Mouse (Mus musculus) c-Kit-positive CD71-positive TER-119-negative erythroid progenitor cells, embryonic 14.5 days (primary cell): ENCODE measurements at regions not wholly inside any gene's neighbourhood (a gene's known extent, or its start where the extent isn't known, plus 50 kb on each side); places are given as distances from the start of the nearest gene placed in this dataset.

Experiments
- DNase-seq: peaks from one replicate; pipeline ENCODE4 v3.0.0-alpha.2; 2013; ENCODE audit warnings: low read depth

DNA sequence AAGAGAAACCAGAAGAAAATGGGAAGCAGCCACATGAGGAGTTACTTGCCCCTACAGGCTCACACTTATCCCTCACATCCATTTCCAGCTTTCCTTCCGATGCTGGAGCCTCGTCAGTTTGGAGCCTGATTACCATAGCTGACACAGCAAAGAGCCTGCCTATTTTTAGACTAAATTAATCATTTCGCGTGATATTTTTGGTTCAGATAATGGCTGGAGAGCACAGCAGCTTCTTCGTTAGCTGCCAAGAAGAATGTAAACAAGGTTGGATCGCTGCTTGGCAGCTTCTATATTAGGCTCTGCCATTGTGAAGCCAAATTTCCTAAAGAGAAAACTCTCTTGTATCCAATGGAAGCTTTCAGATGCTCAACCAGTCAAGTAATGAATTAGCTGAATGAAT, 676.9 kb upstream of the A1bg start:
- DNase-seq = no peak

DNA sequence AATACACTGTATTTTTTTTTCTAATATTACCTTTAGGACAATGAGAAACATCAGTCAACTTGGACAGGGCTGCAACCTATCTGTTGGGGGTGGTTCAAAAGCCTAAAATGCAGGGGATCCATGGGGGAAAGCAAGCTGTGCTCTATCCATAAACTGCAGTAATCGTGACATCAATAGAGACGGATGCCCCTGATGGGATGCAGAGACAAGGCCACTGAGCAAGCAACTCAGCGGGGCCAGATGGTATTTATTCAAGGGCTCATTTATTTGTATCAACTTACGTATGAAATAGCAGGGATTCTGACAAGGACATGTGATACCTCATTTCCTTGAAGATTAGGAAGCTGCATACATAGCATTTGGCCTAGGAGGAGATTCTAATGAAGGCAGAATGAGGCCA, 673.5 kb upstream of the A1bg start:
- DNase-seq = no peak

- DNase-seq = no peak
Observed at GRCm38 (mm10) chr15:61588956-61589355, 666.1 kb upstream of the A1bg start.

DNA sequence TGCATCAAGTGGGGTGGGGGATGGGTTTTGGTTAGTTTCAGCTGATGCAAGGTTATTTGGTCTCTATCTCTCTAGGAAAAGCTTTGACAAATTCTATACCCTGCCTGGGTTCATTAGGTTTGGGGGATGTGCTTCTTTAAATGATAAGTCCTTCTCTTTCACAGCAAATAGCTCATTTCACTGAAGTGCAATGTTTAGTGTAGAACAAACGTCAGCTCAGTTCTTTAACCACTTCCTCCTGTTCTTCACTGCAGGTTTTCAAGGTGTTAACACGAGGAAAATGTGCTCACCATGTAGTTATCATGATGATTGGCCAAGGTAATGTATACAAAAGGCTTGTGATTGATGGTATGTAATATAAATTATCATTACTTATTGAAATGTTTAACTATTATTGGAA, 659.5 kb upstream of the A1bg start:
- DNase-seq = no peak

GRCm38 (mm10) chr15:61563347-61563746, 640.5 kb upstream of the A1bg start:
- DNase-seq = no peak

GRCm38 (mm10) chr15:61562252-61562651, 639.4 kb upstream of the A1bg start:
- DNase-seq = no peak

DNA sequence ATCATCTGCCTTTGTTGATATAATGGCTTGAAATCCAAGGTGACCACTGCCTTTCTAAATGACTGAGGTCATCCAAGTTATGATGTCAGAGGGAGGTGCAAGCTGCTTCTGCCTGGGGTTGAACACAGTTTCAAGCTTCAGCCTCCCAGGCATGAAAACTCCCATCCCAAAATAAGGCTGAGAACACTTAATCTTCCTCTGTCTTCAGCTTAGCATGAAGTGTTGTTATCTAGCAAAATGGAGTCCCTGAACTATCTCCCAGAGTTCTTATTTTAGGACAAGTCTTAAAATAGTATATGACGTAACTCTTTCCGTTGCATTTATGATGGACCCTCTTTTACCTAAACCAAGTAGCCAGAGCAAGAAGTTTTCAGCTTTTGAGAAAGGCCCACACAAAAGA, 631.1 kb upstream of the A1bg start:
- DNase-seq = no peak

DNA sequence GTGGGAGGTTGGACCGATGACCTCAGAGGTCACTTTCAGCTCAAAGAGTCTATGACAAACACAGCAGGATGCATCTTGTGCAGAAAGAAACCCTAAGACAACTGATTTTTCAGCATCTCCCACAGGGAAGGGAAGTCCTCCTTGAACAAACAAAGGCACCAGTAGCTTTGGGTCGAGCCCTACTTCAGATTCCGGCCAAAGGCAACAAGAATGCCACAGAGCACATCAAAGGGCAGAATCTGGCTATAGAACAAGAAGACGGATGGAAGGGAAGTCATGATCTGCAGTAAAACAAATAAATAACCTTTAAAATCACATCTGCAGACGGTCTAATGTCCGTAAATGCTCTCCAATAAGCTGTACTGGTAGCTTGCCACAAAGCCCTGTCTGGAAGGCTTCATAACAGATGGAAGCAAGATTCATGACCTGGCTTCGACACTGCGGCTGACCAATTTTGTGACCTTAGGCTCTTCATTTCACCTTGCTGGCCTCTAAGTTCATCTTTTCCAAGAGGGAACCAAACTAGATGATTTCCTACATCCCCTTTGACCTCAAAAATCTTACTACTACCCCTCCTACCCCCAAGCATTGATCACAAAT, 630.4 kb upstream of the A1bg start:
- DNase-seq = no peak

DNA sequence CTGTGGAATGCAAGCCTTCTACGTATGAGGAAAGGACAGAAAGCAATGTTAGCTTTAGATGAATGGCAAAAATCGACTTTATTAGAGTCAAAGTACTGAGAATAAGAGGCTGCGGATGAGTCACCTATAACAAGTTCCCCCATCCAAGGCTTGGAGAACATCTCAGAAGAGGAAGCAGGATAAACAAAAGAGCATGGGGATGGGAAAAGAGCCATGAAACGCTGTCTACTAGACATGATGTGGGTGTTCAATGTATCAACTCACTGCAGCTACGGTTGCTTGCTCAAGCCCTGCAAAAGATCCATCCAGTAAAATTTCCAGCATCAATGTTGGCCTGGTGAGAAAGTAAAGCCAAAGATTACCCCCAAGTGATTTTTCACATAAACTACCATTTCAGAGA, 628.4 kb upstream of the A1bg start:
- no peak for DNase-seq

DNA sequence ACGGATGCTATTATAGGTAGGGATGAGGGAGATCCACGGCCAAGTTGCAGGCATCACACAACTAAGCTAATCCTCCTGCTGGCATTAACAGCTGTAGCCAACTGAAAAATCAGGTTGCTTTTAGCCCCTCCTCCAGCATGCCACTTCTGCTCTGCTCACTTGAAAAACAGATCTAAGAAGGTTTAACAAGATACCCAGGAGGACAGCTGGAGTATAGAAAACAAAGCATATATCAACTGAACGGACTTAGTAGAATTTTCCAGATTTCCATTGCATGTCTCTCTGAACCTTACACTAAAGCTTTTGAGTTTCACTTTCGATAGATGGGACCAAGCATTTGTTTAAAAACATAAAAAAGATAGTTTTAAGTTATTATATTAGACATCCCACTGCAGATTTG, 625.6 kb upstream of the A1bg start:
- no peak for DNase-seq

GRCm38 (mm10) chr15:61546608-61547007, 623.8 kb upstream of the A1bg start:
- no peak for DNase-seq

GRCm38 (mm10) chr15:61544074-61544473, 621.3 kb upstream of the A1bg start:
- DNase-seq = no peak

GRCm38 (mm10) chr15:61541643-61542042, 618.8 kb upstream of the A1bg start:
- DNase-seq = no peak

- DNase-seq = no peak
Observed at GRCm38 (mm10) chr15:61540753-61541421, 618.1 kb upstream of the A1bg start.

GRCm38 (mm10) chr15:61538930-61539329, 616.1 kb upstream of the A1bg start:
- no peak for DNase-seq

DNA sequence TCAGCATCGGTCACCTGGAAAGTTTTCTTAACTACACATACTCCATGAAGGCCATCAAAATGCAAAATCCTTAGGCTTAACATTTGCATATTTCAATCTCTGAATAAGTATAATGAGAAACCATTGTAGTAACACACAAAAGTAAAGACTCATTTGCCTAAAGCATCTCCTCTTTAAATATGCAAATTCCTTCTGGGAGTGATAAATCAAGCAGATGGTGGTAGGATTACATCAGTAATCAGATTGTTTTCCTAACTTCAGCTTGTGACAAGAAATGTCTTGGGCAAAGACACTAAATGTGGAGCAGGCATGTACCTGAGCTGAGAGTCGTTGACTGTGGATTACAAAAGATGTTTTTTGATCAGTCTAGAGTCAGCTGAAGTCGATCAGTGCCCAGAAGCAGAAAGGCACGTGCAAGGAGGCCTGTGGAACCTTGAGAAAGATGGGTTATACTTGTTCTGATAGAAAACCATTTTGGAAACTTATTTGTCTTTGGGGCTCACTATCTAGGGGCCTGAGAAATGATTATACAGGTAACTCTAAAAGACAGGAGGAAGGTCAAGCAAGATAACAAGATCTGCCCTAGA, 615.5 kb upstream of the A1bg start:
- DNase-seq = no peak

GRCm38 (mm10) chr15:61536332-61536716, 613.5 kb upstream of the A1bg start:
- no peak for DNase-seq

DNA sequence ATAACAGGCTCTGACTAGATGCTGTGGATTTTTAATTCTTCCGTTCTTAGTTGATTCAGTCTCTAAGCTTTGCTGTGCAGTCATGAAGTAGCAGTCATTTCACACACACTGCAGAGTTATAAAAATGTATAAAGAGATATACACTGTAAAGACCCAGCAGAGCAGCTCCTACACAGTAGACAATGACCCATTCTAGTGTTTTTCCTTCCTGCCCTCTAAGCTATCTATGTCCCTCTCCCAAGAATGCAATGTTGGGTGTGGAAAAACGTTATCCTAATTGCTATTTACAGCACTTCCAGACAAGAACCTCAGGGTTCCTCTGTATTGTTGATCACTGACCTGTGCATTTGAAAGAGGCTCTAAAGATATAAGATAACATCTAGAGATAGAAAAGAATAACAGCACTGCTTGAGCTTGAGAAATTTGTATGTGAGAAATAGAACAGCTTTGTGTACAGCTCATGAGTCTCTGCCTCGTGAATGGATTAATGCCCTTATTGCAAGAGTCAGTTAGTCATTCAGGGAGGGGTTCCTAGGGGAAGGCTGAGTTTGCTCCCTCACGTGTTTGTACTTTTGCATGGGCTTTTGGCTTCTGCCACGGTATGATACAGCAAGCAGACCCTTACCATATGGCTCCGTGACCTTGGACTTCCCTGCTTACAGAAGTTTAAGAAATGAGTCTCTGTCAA, 613.0 kb upstream of the A1bg start:
- DNase-seq = no peak

- no peak for DNase-seq
Observed at GRCm38 (mm10) chr15:61535180-61535579, 612.4 kb upstream of the A1bg start.

DNA sequence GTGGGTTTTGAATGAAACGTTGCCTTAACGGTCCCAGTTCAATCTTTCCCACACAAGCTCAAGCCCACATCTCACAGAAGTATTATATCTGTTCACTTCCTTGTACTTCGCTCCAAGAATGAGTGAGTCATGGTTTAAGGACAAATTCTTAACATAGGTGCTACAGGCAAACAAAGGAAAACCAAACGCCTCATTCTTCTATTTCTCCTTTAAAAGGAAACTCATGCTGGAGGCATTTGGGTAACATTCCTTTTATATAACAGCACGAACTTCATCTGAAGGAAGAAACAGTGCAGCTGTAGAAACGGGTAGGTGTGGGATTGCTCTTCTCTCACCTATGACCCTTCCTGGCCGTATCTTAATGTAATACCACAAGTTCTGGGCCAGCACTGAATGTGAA, 610.0 kb upstream of the A1bg start:
- no peak for DNase-seq

GRCm38 (mm10) chr15:61532040-61532439, 609.2 kb upstream of the A1bg start:
- no peak for DNase-seq

DNA sequence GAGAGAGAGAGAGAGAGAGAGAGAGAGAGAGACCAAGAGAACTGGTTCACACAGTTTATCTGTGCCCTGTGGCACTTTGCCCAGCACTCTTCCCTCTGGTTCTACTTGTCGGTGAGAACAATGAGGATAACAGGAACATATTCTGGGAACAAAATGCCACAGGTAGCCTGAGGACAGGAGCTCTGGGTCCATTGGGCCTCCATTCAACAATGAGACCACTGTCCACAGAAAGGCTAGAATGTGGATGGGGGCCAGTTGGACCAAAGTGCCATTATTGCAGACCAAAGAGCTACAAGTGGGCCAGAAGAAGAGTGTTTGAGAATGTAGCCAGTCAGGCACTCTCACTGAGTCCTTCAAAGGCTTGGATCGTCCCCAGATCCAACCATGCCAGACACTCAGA, 600.2 kb upstream of the A1bg start:
- DNase-seq = no peak

- no peak for DNase-seq
Observed at GRCm38 (mm10) chr15:61517265-61517664, 594.5 kb upstream of the A1bg start.
